Mouse (Mus musculus): ENCODE results near the gene Htr1f.
"Not testable (repeated sequence)": the region's sequence is repeated elsewhere in the genome, so short reads cannot be mapped to it uniquely, and the experiment has no call there.

Htr1f gene

GRCm38 (mm10) chr16:65105184-65105931 is at the start of gene Htr1f:
Gene Htr1f, minus strand, starts transcription at chr16:65105854.
- DNase-seq (ENCODE audit: low spot score), result no peak

GRCm38 (mm10) chr16:65139771-65140170 is 34.1 kb upstream of the Htr1f start:
- DNase-seq (ENCODE audit: low spot score), result no peak

GRCm38 (mm10) chr16:65129391-65129790 is 23.7 kb upstream of the Htr1f start:
- DNase-seq (ENCODE audit: low spot score), result no peak

- DNase-seq (ENCODE audit: low spot score), result no peak
Observed at GRCm38 (mm10) chr16:65127846-65128245, 22.2 kb upstream of the Htr1f start.

- no peak for DNase-seq (ENCODE audit: low spot score)
Observed at GRCm38 (mm10) chr16:65112221-65112620, 6.6 kb upstream of the Htr1f start.

GRCm38 (mm10) chr16:65093552-65093951 is 12.1 kb downstream of the Htr1f start:
- no peak for DNase-seq (ENCODE audit: low spot score)

- DNase-seq (ENCODE audit: low spot score), result no peak
Observed at GRCm38 (mm10) chr16:65083475-65083874, 22.2 kb downstream of the Htr1f start.

- DNase-seq (ENCODE audit: low spot score), result no peak
Observed at GRCm38 (mm10) chr16:65069867-65070266, 35.8 kb downstream of the Htr1f start.

GRCm38 (mm10) chr16:65066264-65066663 is 39.4 kb downstream of the Htr1f start:
- DNase-seq (ENCODE audit: low spot score), result no peak

- DNase-seq (ENCODE audit: low spot score), result not testable (repeated sequence)
Observed at GRCm38 (mm10) chr16:65037660-65038425, 67.8 kb downstream of the Htr1f start.

- no peak for DNase-seq (ENCODE audit: low spot score)
Observed at GRCm38 (mm10) chr16:65029675-65030074, 76.0 kb downstream of the Htr1f start.

- no peak for DNase-seq (ENCODE audit: low spot score)
Observed at GRCm38 (mm10) chr16:65022364-65022763, 83.3 kb downstream of the Htr1f start.

- no peak for DNase-seq (ENCODE audit: low spot score)
Observed at GRCm38 (mm10) chr16:65018710-65019109, 86.9 kb downstream of the Htr1f start.

- no peak for DNase-seq (ENCODE audit: low spot score)
Observed at GRCm38 (mm10) chr16:65018134-65018533, 87.5 kb downstream of the Htr1f start.

GRCm38 (mm10) chr16:65017566-65017965 is 88.1 kb downstream of the Htr1f start:
- DNase-seq (ENCODE audit: low spot score), result no peak

- DNase-seq (ENCODE audit: low spot score), result no peak
Observed at GRCm38 (mm10) chr16:65015241-65015640, 90.4 kb downstream of the Htr1f start.

GRCm38 (mm10) chr16:65001993-65002821 is 103.4 kb downstream of the Htr1f start:
- no peak for DNase-seq (ENCODE audit: low spot score)

- DNase-seq (ENCODE audit: low spot score), result no peak
Observed at GRCm38 (mm10) chr16:64989279-64989800, 116.3 kb downstream of the Htr1f start.

- DNase-seq (ENCODE audit: low spot score), result no peak
Observed at GRCm38 (mm10) chr16:64987564-64987963, 118.1 kb downstream of the Htr1f start.

- DNase-seq (ENCODE audit: low spot score), result no peak
Observed at GRCm38 (mm10) chr16:64987049-64987448, 118.6 kb downstream of the Htr1f start.

- no peak for DNase-seq (ENCODE audit: low spot score)
Observed at GRCm38 (mm10) chr16:64974636-64975035, 131.0 kb downstream of the Htr1f start.

Measured in urinary bladder, postnatal 25 days (tissue).